Mouse (Mus musculus) heart, adult 2 months (tissue): ENCODE measurements around the gene Leng9. TPM values are rescaled to one million over a fixed set of nuclear protein-coding genes. Genes with fewer than 3 reads are reported as not detected.

Experiments
- DNase-seq, 2 experiments: peaks; one replicate each; pipeline ENCODE4 v3.0.0; 2021
- H3K27ac ChIP-seq: fragments of 200-600 bp; 2 replicates; pipeline ENCODE4 v1.8.1; 2022
- H3K27me3 ChIP-seq: fragments of 200-500 bp; 2 replicates; pipeline ENCODE4 v1.6.1; 2012; ENCODE audit warnings: mild to moderate bottlenecking, low read length, inconsistent platforms, mixed read lengths; ENCODE audit not compliant: control insufficient read depth, insufficient read depth
- H3K36me3 ChIP-seq: fragments of 200-500 bp; 2 replicates; pipeline ENCODE4 v1.6.1; 2012; ENCODE audit warnings: low read length, inconsistent platforms; ENCODE audit not compliant: control insufficient read depth, insufficient read depth
- H3K4me1 ChIP-seq: fragments of 200-500 bp; 2 replicates; pipeline ENCODE4 v1.6.1; 2011; ENCODE audit warnings: low read length; ENCODE audit not compliant: control insufficient read depth, insufficient read depth
- H3K4me3 ChIP-seq: fragments of 200-600 bp; 2 replicates; pipeline ENCODE4 v1.8.1; 2022
- H3K79me2 ChIP-seq: fragments of 200-500 bp; replicated peaks from 2 replicates; pipeline ENCODE4 v1.6.1; 2012; ENCODE audit warnings: mild to moderate bottlenecking, inconsistent platforms, low read length, moderate library complexity, mixed read lengths; ENCODE audit not compliant: control insufficient read depth, insufficient read depth
- H3K9ac ChIP-seq: fragments of 200-500 bp; 2 replicates; pipeline ENCODE4 v1.6.1; 2012; ENCODE audit warnings: low read depth, mild to moderate bottlenecking, control low read depth, inconsistent platforms, low read length, mixed read lengths
- CTCF ChIP-seq: fragments of 200-600 bp; IDR thresholded peaks from 2 replicates; pipeline ENCODE4 v1.8.1; 2022; ENCODE audit warnings: antibody characterized with exemption, mild to moderate bottlenecking, moderate library complexity
- EP300 ChIP-seq: fragments of 200-500 bp; IDR thresholded peaks from 2 replicates; pipeline ENCODE4 v1.6.1; 2011; ENCODE audit warnings: low read depth, low read length, control low read depth; ENCODE audit not compliant: insufficient read depth
- POLR2A ChIP-seq: fragments of 200-500 bp; IDR thresholded peaks from 2 replicates; pipeline ENCODE4 v1.6.1; 2011; ENCODE audit warnings: mild to moderate bottlenecking, low read depth, low read length, control low read depth; ENCODE audit not compliant: insufficient read depth
- WGBS: fragments of 180-500 bp; shearing (Covaris S2); methylation state at CpG from one replicate; pipeline ENCODE4 v1.1.7; 2018; 5-methylcytosine and 5-hydroxymethylcytosine counted together
- intact Hi-C: fragments of 180-260 bp; cut with DNase I; formaldehyde crosslinking; loops from one replicate; pipeline ENCODE4 v1.15.1; 2025
- polyA plus RNA-seq: library from polyadenylated mRNA; depleted of rRNA; stranded (reverse); fragments of >200 nt; gene quantifications from 2 replicates; pipeline ENCODE4 v1.2.3, GENCODE M21; 2012
- total RNA-seq, 2 experiments: library from RNA; stranded (reverse); gene quantifications; 2 replicates each; pipeline ENCODE4 v1.2.3; 2021

Leng9 gene
- total and polyA plus RNA-seq, 3 experiments: 2.2 to 3.7 (median 3.3) TPM

GRCm38 (mm10) chr7:4131964-4132363, 18.2 kb downstream of the Leng9 start:
- TF ChIP-seq EP300: no peak
- no peak for TF ChIP-seq POLR2A
- no peak for TF ChIP-seq CTCF
- no peaks in the 10 kb centered on the region for H3K27me3 ChIP-seq
- no peak overlapping the region for H3K27ac ChIP-seq
- H3K4me1 ChIP-seq: peaks cover 3% of the 10 kb centered on the region; the same call in 1 of the 2 replicates
- 86% methylated on average over 8 of the region's 8 CpGs for WGBS
- no peaks in the 10 kb centered on the region; the same call in 1 of the 2 replicates for H3K79me2 ChIP-seq
- H3K4me3 ChIP-seq: no peak overlapping the region
- H3K36me3 ChIP-seq: no peaks in the 10 kb centered on the region
- H3K9ac ChIP-seq: no peak overlapping the region
- intact Hi-C loops: loop anchor here (1.0 to 10.0 kb wide), 7 partner anchors 163 to 663 kb away; partner anchors contain the start of genes Mboat7, Ppp1r12c, Rpl28 and Tsen34
- DNase-seq: no peak

- Histone ChIP-seq H3K27ac (no peak overlapping the region), H3K27me3 (no peaks in the 10 kb centered on the region), H3K9ac (no peak overlapping the region), H3K79me2 (no peaks in the 10 kb centered on the region; the same call in 1 of the 2 replicates), H3K36me3 (no peaks in the 10 kb centered on the region), H3K4me3 (no peak overlapping the region), H3K4me1 (peaks cover 3% of the 10 kb centered on the region; the same call in 1 of the 2 replicates)
- intact Hi-C loops: loop anchor here (1.0 to 10.0 kb wide), 7 partner anchors 164 to 664 kb away; partner anchors contain the start of genes Mboat7, Ppp1r12c, Rpl28 and Tsen34
- TF ChIP-seq POLR2A (no peak), CTCF (peak; percentile 85), EP300 (peak; percentile 82; the same call in 1 of the 2 replicates)
- peak; percentile 77 to 83 for DNase-seq
- 27% methylated on average over 13 of the region's 13 CpGs for WGBS
Observed at GRCm38 (mm10) chr7:4130686-4131452, 19.3 kb downstream of the Leng9 start.

GRCm38 (mm10) chr7:4128860-4129259, 21.3 kb downstream of the Leng9 start:
- Histone ChIP-seq H3K27ac (peak overlapping the region; percentile 38), H3K36me3 (no peaks in the 10 kb centered on the region), H3K4me3 (no peak overlapping the region), H3K27me3 (no peaks in the 10 kb centered on the region), H3K9ac (no peak overlapping the region), H3K79me2 (no peaks in the 10 kb centered on the region; the same call in 1 of the 2 replicates), H3K4me1 (peaks cover 3% of the 10 kb centered on the region; the same call in 1 of the 2 replicates)
- peak; percentile 73 to 76 for DNase-seq
- intact Hi-C loops: no loop called here
- 28% methylated on average over 6 of the region's 6 CpGs for WGBS
- TF ChIP-seq CTCF (no peak), EP300 (peak; percentile 56; the same call in 1 of the 2 replicates)

- Histone ChIP-seq H3K27me3 (no peaks in the 10 kb centered on the region), H3K4me3 (no peak overlapping the region), H3K9ac (no peak overlapping the region), H3K36me3 (no peaks in the 10 kb centered on the region), H3K27ac (no peak overlapping the region), H3K79me2 (no peaks in the 10 kb centered on the region), H3K4me1 (peaks cover 3% of the 10 kb centered on the region; the same call in 1 of the 2 replicates)
- intact Hi-C loops: no loop called here
- no peak for DNase-seq
- TF ChIP-seq POLR2A: no peak
- no peak for TF ChIP-seq EP300
- no peak for TF ChIP-seq CTCF
- 84% methylated on average over 4 of the region's 4 CpGs for WGBS
Observed at GRCm38 (mm10) chr7:4127894-4128293, 22.3 kb downstream of the Leng9 start.

- intact Hi-C loops: no loop called here
- Histone ChIP-seq H3K4me3 (no peak overlapping the region), H3K27ac (no peak overlapping the region), H3K79me2 (no peaks in the 10 kb centered on the region), H3K9ac (no peak overlapping the region), H3K4me1 (peaks cover 3% of the 10 kb centered on the region; the same call in 1 of the 2 replicates), H3K36me3 (no peaks in the 10 kb centered on the region), H3K27me3 (no peaks in the 10 kb centered on the region)
- WGBS: 90% methylated on average over 11 of the region's 11 CpGs
- TF ChIP-seq EP300 (no peak), CTCF (no peak), POLR2A (no peak)
- DNase-seq: no peak
Observed at GRCm38 (mm10) chr7:4126992-4127785, 23.0 kb downstream of the Leng9 start.

GRCm38 (mm10) chr7:4125306-4125705, 24.9 kb downstream of the Leng9 start:
- WGBS: 41% methylated on average over 9 of the region's 9 CpGs
- Histone ChIP-seq H3K36me3 (no peaks in the 10 kb centered on the region), H3K9ac (no peak overlapping the region), H3K79me2 (no peaks in the 10 kb centered on the region), H3K4me1 (peaks cover 3% of the 10 kb centered on the region; the same call in 1 of the 2 replicates), H3K4me3 (no peak overlapping the region), H3K27ac (no peak overlapping the region), H3K27me3 (no peaks in the 10 kb centered on the region)
- no peak for DNase-seq
- no peak for TF ChIP-seq CTCF
- intact Hi-C loops: no loop called here
